Comparison of ENCODE assay signal across 8 mouse cellular contexts in the genomic region with DNA sequence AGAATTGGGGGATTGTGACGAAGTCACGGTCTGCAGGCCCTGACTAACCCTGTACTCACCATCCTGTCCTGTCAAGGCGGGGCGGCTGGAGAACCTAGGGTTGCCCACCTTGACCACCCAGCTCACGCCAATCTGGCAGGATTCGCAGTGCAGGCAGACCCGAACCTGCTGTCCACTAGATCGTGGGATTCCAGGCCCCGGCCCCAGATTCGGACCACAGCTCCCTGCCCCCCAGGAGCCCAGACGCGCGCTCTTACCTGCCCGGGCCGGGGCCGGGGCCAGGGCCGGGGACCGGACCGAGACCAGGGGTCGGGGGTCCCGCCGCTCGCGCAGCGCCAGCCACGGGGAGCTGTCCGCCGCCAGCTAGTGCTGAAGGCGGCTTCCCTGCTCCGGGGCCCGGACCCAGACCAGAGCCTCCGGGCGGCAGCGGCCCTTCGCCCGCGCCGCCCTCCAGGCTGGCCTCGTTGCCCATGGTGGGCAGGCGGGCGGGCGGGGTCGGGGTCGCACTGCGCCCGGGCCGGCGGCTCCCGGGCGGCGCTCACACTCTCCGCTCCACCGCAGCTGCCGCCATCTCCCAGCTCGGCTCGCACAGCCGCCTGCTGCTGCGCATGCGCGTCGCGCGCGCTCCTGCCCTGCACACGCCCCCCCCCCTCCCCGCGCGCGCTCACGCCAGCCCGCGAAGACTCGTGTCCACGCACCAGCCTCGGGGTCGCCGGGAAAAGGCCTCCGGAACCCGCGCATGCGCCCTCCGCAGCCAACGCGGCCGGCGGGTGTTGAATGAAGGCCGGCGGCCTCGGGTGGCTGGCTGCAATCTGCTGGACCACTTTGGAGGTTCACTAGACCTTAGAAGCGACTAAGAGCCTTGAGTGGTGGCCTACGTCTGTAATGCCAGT. TPM values are rescaled to one million over a fixed set of nuclear protein-coding genes. Genes with fewer than 3 reads are reported as not detected.
DNase-seq lines count a peak whose midpoint lies in the region; ATAC-seq lines count a peak whose summit lies in the region.

A gene (minus strand): TSS at position 598 of the 893 bp plus-strand sequence.

- H3K36me3 ChIP-seq in forebrain, embryonic 13.5 days (ENCODE audit: poor library complexity, severe bottlenecking) = no peaks in the 10 kb centered on the region
- no peaks in the 10 kb centered on the region for H3K36me3 ChIP-seq in hindbrain, embryonic 10.5 days

- H3K4me2 ChIP-seq in forebrain, embryonic 13.5 days = peak within 1 kb of the TSS; percentile 81

- WGBS in forebrain, embryonic 13.5 days = 3% methylated on average over 74 of the region's 91 CpGs
- WGBS in hindbrain, embryonic 10.5 days = 1% methylated on average over 77 of the region's 91 CpGs

- ATAC-seq in cerebellum, adult (ENCODE audit: insufficient number of reproducible peaks, low FRiP score, low TSS enrichment) = peak; percentile 77
- peak; percentile 90 for ATAC-seq in forebrain, embryonic 13.5 days

- 0 out of 2 replicates have a peak, but pooled peaks cover 2% of the 10 kb centered on the region for H3K27me3 ChIP-seq in forebrain, embryonic 13.5 days
- peaks cover 38% of the 10 kb centered on the region for H3K27me3 ChIP-seq in hindbrain, embryonic 10.5 days (ENCODE audit: insufficient read depth, poor library complexity, severe bottlenecking)

- H3K9me3 ChIP-seq in forebrain, embryonic 13.5 days (replicated peaks) = no peaks in the 10 kb centered on the region
- no peaks in the 10 kb centered on the region for H3K9me3 ChIP-seq in hindbrain, embryonic 10.5 days

- peak within 1 kb of the TSS; percentile 90 for H3K9ac ChIP-seq in forebrain, embryonic 13.5 days

- peak; percentile 66 for DNase-seq in R1 (ENCODE audit: low read depth, low spot score)
- peak; percentile 89 for DNase-seq in hindbrain, embryonic 10.5 days (ENCODE audit: low spot score)
- peak; percentile 70 to 81 for DNase-seq in layer of hippocampus, postnatal 25 days (ENCODE audit: extremely low spot score in 1 of 2, low spot score in 1 of 2)
- DNase-seq in lung, postnatal 10 days = peak; percentile 63
- DNase-seq in ovary, postnatal 36 days (ENCODE audit: low spot score) = peak; percentile 78
- peak; percentile 50 for DNase-seq in urinary bladder, postnatal 14 days (ENCODE audit: low spot score)

- peak within 1 kb of the TSS; percentile 71 for H3K4me3 ChIP-seq in forebrain, embryonic 13.5 days
- peak within 1 kb of the TSS; percentile 74 for H3K4me3 ChIP-seq in hindbrain, embryonic 10.5 days

- peaks cover 24% of the 10 kb centered on the region for H3K4me1 ChIP-seq in forebrain, embryonic 13.5 days
- peaks cover 27% of the 10 kb centered on the region for H3K4me1 ChIP-seq in hindbrain, embryonic 10.5 days (replicated peaks)

- peak within 1 kb of the TSS; percentile 36; the same call in 1 of the 2 replicates for H3K27ac ChIP-seq in forebrain, embryonic 13.5 days
- peak within 1 kb of the TSS; percentile 88 for H3K27ac ChIP-seq in hindbrain, embryonic 10.5 days

RNA-seq across cellular contexts. Expression of the gene that starts here (rescaled TPM):
- polyA plus RNA-seq in forebrain, embryonic 13.5 days (2015; fragmentation: Nextera tagmentation; extraction: Ambion mirVana) = 4.7 TPM in 2 replicates
- 1.4 and 2.4 TPM in 2 replicates for polyA plus RNA-seq in hindbrain, embryonic 10.5 days (2016; fragmentation: Nextera tagmentation; extraction: Ambion mirVana)
- total RNA-seq in layer of hippocampus, postnatal 25 days (2021) = 100 to 1,000 TPM; 190 to 242 TPM

Comparison
In these comparisons a context has a peak if more than half of its experiments do, and no peak if none do; other contexts are left out.
1. Peak in every context shown above with its lines: DNase-seq, ATAC-seq, H3K4me3 ChIP-seq and H3K27ac ChIP-seq.